Mouse (Mus musculus) layer of hippocampus, postnatal 10 days (tissue): ENCODE measurements around the gene Nkapd1. TPM values are rescaled to one million over a fixed set of nuclear protein-coding genes. Genes with fewer than 3 reads are reported as not detected.
A peak's percentile ranks its signal among the peaks of the same experiment; 100 is the strongest.

ENCODE experiments used
- DNase-seq, 2 experiments: peaks; one replicate each; pipeline ENCODE4 v3.0.0; 2021; ENCODE audit warnings: low spot score in 2 of 2
- total RNA-seq, 2 experiments: library from RNA; stranded (reverse); gene quantifications; 2 replicates each; pipeline ENCODE4 v1.2.3; 2021

The Nkapd1 gene
- total RNA-seq, 2 experiments from 2014 or later: 24.4 to 26.4 TPM

GRCm38 (mm10) chr9:50602055-50602845 lies 15.0 kb downstream of the Nkapd1 start:
- DNase-seq: no peak

- no peak for DNase-seq
These were observed 15.7 kb downstream of the Nkapd1 start for GRCm38 (mm10) chr9:50601536-50601935.

- DNase-seq: no peak
These were observed 20.3 kb downstream of the Nkapd1 start for GRCm38 (mm10) chr9:50596973-50597372.

- no peak for DNase-seq
These were observed 22.4 kb downstream of the Nkapd1 start for GRCm38 (mm10) chr9:50594794-50595417.

- DNase-seq: peak; percentile 26 to 31
These were observed 23.7 kb downstream of the Nkapd1 start for GRCm38 (mm10) chr9:50593544-50593943.

GRCm38 (mm10) chr9:50592955-50593354 lies 24.3 kb downstream of the Nkapd1 start:
- DNase-seq: no peak

GRCm38 (mm10) chr9:50590856-50591518 lies 26.3 kb downstream of the Nkapd1 start:
- no peak for DNase-seq

GRCm38 (mm10) chr9:50586955-50587354 lies 30.3 kb downstream of the Nkapd1 start:
- DNase-seq: no peak

- DNase-seq: no peak
These were observed 32.0 kb downstream of the Nkapd1 start for GRCm38 (mm10) chr9:50585145-50585818.

- DNase-seq: no peak
These were observed 36.9 kb downstream of the Nkapd1 start for GRCm38 (mm10) chr9:50580370-50580769.

GRCm38 (mm10) chr9:50569599-50570525 lies 47.4 kb downstream of the Nkapd1 start:
- no peak for DNase-seq

GRCm38 (mm10) chr9:50567881-50568280 lies 49.4 kb downstream of the Nkapd1 start:
- DNase-seq: no peak

- no peak for DNase-seq
These were observed 49.9 kb downstream of the Nkapd1 start for GRCm38 (mm10) chr9:50567372-50567771.

- no peak for DNase-seq
These were observed 51.3 kb downstream of the Nkapd1 start for GRCm38 (mm10) chr9:50565940-50566339.

- DNase-seq: peak in 1 of 2 experiments; percentile 18
These were observed 52.1 kb downstream of the Nkapd1 start for GRCm38 (mm10) chr9:50565173-50565572.

GRCm38 (mm10) chr9:50561918-50562360 lies 55.3 kb downstream of the Nkapd1 start:
- DNase-seq: no peak

GRCm38 (mm10) chr9:50561145-50561917 lies 55.9 kb downstream of the Nkapd1 start, which contains the start of gene Tex12:
Gene Tex12 (minus strand): TSS chr9:50561325.
- no peak for DNase-seq
